Mouse (Mus musculus) left cerebral cortex, postnatal 4 days (tissue): ENCODE data around the gene Hsf4. TPM values are rescaled to one million over a fixed set of nuclear protein-coding genes. Genes with fewer than 3 reads are reported as not detected.
"Not testable (repeated sequence)": the region's sequence is repeated elsewhere in the genome, so short reads cannot be mapped to it uniquely, and the experiment has no call there.

Experiments
- DNase-seq: peaks from one replicate; pipeline ENCODE4 v3.0.0-alpha.2; 2022
- intact Hi-C: fragments of 180-260 bp; cut with DNase I; formaldehyde crosslinking; loops from one replicate; pipeline ENCODE4 v1.15.1; 2025
- total RNA-seq, 2 experiments: library from RNA; stranded (reverse); gene quantifications; 2 replicates each; pipeline ENCODE4 v1.2.3; 2021

Hsf4 gene
- total RNA-seq, 2 experiments from 2014 or later, result 0.28 to 0.50 TPM

DNA sequence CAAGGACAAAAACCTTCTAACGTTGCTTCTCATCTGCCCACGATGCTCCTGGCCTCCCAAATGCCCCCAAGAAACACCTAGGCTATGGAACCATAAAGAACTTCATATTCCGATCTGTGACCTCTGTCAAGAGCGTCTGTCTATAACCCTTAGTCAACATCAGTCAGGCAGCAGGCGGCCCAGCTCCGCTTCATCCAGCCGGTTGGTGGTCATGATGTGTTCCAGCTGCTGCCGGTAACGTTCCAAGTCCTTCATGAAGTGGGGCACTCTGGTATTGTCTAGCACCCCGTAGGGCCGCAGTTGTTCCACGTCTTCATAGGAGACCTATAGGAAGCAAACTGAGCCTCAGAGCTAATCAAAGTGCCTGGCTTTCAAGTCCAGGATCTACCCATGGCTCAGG lies 12.2 kb downstream of the Hsf4 start:
- no peak for DNase-seq

DNA sequence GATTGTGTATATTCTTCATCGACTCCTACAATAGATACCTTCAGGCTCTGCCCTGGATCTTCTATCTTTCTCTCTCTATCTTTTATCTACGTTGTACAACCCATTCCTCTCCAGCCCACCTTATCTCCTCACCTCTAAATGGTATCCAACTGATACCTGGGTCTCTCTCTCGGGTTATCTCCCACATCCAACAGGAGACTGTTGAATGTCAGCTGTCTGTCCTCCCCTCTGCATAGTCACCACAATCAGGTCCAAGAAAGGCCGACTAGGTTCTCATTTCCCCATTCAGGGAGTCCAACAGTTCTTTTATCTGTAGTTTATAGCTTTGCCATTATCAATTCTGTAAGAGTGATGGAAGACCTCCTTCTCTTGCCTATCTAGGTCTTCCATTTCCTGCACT lies 12.6 kb downstream of the Hsf4 start:
- intact Hi-C loops, result no loop called here
- no peak for DNase-seq

More for the DNA sequence above, 12.2 kb downstream of the Hsf4 start:
- intact Hi-C loops, result no loop called here

DNA sequence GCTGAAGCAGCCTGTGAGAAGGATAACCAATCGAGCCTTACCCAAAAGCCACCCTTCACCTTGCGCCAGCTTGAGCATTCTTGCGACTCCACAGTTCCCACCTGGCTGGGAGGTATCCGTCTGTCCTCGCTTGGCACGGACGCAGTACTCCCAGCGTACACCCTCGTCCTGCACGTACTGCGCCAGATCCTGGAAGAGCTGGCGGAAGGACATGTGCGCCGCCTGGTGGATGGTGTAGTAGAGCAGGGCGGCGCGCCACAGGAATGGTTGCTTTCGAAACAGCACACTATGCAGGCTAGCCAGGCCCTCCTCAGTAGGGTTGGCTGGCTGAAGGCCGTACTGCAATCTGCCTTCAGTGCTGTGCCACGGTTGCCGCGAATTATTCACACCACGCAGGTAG lies 13.5 kb downstream of the Hsf4 start:
- DNase-seq, result no peak
- intact Hi-C loops, result no loop called here

DNA sequence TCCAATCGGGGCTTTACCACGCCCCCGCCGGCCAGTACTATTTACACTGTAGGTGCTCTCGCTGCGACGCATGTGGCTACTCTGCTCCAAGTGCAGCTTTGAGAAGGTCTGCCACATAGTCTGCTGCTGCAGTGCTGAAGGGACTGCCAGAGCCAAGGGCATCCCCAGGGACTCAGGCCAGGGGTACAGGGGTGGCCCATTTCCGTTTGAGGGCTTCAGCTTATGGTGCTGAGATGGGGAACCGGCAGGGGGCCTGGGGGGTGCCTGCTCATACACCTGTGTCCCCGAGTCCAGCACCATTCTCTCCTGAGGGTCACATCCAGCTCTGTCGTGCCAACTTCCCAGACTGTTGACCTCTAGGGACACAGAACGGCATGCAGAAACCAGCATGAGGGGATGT lies 15.9 kb downstream of the Hsf4 start:
- intact Hi-C loops, result no loop called here
- no peak for DNase-seq

GRCm38 (mm10) chr8:105286907-105287306 lies 17.3 kb downstream of the Hsf4 start:
- DNase-seq, result no peak
- intact Hi-C loops, result no loop called here

DNA sequence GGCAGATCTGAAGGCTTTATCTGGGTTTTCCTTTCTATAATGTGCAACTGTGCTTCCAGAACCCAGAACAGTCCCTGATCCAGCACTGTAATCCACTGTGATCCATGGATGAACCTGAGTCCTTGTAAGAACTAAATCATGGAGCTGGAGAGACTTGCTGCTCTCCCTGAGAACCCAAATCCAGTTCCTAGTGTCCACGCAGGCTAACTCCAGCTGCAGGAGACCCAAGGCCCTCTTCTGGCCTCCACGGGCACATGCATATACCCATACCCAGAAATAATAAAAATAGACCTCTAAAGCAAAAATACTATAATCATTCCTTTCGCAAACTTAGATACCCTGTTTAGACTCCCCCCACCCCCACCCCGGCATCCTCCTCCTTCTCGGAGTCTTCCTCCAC lies 18.6 kb downstream of the Hsf4 start:
- no peak for DNase-seq
- intact Hi-C loops, result no loop called here

DNA sequence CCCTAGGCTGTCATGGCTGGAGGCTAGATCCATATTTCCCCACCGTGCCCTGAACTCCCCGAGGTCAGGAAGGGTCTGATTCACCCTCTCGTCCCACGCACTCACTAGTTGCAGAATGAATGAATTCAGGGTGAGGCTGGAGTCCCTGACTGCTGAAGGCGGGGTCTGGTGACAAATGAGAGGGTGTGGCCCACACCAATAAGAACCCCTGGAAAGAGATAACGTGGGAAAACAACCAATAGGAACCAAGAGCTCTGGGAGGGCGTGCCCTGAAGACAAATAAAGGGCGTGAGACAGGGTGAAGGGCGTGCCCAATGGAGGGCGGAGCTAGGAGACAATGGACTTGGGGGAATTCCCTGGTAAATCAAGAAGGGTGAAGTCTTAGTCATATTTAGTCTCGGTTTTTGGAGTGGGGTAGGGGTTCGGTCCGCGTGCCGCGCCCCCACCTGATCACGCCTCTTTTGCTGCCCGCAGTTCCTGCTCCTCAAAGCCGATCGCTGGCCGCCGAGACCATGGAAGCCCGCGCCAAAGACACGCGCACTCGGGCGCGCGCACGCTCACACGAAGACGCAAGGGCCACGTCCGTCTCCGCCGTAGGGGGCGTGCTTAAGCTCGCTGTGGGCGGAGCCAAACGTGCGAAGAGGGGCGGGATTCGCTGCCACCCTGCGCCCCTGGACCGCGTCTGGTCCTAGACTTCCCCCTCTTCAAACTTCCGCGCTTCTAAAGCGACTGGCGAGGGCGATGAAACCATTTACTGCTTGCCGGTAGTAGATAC lies 19.5 kb downstream of the Hsf4 start:
- intact Hi-C loops, result no loop called here
- peak; percentile 98 for DNase-seq

GRCm38 (mm10) chr8:105289805-105290460 lies 20.3 kb downstream of the Hsf4 start, which contains the start of gene 4931428F04Rik:
Gene 4931428F04Rik (minus strand): TSS chr8:105289864.
- intact Hi-C loops, result no loop called here

DNA sequence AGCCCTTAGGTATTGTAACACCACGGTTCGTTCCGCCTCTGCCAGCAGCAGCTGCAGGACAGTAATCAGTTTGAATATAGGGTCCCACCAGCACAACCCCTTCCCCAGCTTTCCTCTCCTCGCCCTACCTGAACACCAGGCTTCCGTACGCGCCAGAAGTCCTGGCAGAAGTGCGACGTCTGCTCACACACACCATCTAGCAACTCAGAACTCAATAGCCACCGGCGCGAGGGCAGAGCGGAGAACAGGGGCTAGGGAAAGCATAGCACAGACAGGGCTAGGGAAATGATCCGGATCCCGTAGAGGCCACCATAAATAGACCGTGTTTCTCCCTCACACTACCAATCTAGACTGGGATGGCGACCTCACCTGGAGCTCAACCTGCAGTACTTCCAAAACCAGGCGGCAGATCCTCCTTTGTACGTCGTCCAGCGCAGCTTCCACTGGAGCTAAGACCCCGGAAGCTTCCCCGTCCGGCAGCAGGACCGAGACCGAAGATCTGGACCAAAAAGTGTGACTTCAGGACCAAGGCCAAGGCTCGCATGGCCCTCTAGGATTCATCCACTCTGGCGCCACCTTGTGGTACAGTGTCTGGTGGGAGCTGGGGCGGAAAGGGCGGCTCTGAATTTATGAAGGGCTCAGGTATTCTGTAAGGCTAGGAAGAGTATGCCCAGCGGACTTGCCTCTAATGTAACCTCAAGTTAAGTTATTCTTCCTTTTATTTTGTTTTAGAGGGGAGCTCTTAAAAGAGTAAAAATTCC lies 21.1 kb downstream of the Hsf4 start:
- intact Hi-C loops, result no loop called here

More at GRCm38 (mm10) chr8:105289805-105290460, 20.3 kb downstream of the Hsf4 start, which contains the start of gene 4931428F04Rik:
- peak; percentile 73 for DNase-seq

DNA sequence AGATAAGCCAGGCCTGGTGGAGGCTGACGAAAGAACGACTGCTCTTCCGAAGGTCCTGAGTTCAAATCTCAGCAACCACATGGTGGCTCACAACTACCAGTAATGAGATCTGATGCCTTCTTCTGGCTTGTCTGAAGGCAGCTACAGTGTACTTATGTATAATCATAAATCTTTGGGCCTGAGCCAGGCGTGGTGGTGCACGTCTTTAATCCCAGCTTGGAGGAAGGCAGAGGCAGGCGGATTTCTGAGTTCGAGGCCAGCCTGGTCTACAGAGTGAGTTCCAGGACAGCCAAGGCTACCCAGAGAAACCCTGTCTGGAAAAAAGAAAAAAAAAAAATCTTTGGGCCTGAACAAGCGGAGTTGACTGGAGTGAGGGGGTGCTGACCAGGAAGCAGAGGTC lies 21.8 kb downstream of the Hsf4 start:
- DNase-seq, intact Hi-C loops: not testable (repeated sequence)

More for the DNA sequence above, 21.1 kb downstream of the Hsf4 start:
- peak; percentile 94 for DNase-seq

DNA sequence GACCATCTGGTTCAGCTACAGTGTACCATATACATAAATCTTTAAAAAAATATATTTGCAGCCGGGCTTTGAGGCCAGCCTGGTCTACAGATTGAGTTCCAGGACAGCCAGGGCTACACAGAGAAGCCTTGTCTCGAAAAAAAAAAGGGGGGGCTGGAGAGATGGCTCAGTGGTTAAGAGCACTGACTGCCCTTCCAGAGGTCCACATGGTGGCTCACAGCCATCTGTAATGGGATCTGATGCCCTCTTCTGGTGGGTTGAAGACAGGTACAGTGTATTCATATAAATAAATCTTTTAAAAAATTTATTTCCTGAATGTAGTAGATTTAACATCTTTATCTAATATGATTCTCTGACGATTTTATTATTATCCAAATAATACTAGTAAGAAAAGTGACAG lies 22.2 kb downstream of the Hsf4 start:
- intact Hi-C loops, DNase-seq: not testable (repeated sequence)

- intact Hi-C loops, result no loop called here
- DNase-seq, result no peak
Measured at GRCm38 (mm10) chr8:105292471-105292870, 22.9 kb downstream of the Hsf4 start.

GRCm38 (mm10) chr8:105293405-105293804 lies 23.8 kb downstream of the Hsf4 start:
- DNase-seq, result peak; percentile 75
- intact Hi-C loops, result no loop called here

- intact Hi-C loops, result no loop called here
- DNase-seq, result no peak
Measured at GRCm38 (mm10) chr8:105294776-105295175, 25.2 kb downstream of the Hsf4 start.

GRCm38 (mm10) chr8:105295256-105295655 lies 25.7 kb downstream of the Hsf4 start:
- no peak for DNase-seq
- intact Hi-C loops, result no loop called here

GRCm38 (mm10) chr8:105295895-105296573 lies 26.4 kb downstream of the Hsf4 start, which contains the start of gene Exoc3l:
Gene Exoc3l (minus strand): TSS chr8:105296101.
- intact Hi-C loops, result no loop called here
- DNase-seq, result no peak

DNA sequence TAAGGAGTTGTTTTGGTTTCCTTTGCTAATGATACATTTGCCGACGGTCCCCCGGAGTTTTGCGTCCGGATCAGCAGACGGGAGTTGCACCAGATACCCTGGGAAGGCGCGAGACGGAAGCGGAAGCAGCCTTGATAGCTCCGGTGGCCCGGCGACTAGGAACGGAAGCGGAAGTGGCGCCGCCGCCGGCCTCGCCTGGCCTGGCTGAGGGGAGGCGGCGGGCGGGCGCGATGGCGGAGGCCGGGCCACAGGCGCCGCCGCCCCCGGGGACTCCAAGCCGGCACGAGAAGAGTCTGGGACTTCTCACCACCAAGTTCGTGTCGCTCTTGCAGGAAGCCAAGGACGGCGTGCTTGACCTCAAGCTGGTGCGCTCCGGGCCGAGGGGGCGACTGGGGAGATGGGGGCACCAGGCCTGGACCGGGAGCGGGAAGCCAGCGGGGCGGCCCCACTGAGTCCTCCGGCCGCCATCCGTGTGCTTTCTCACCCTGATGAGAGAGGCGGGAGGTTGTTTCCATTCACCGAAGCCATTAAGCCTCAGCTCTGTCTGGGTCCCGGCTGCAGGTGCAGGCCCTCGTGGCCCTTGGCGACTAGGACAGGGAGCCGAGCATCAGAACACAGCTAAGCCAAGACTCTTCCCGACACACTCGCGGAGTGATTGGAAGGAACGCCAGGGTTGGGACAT lies 28.1 kb downstream of the Hsf4 start, which contains the start of gene E2f4:
Gene E2f4, plus strand, starts transcription at position 153 of the 682 bp plus-strand sequence.
- intact Hi-C loops, result no loop called here
- peak; percentile 91 for DNase-seq

GRCm38 (mm10) chr8:105298351-105299252 lies 29.0 kb downstream of the Hsf4 start:
- intact Hi-C loops, result no loop called here
- DNase-seq, result no peak

GRCm38 (mm10) chr8:105299962-105300361 lies 30.4 kb downstream of the Hsf4 start:
- no peak for DNase-seq
- intact Hi-C loops, result no loop called here
